Mouse (Mus musculus) kidney, postnatal 14 days (tissue): ENCODE measurements around the gene Gpr182.
"Not testable (repeated sequence)": the region's sequence is repeated elsewhere in the genome, so short reads cannot be mapped to it uniquely, and the experiment has no call there.

Experiments
- DNase-seq: peaks from one replicate; pipeline ENCODE4 v3.0.0; 2022; ENCODE audit warnings: mixed read lengths

Gene Gpr182

DNA sequence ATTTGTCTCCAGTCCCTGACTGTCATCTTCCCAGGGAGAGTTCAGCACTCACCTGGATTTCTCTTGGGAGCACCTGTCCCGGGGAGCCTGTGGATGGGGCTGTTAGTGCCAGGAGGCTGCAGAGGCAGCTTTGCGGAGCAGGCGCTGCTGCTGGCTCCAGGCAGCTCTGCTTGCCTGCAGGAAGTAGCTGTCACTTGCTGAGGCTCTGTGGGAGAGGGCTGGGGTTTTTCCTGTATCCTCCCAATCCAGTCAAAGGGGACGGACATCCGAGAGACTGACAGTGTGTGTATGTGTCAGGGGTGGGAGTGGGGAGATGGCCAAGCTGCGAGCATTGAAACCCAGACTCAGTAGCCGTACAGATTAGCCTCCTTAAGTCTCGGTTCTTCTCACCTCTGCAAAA is at the start of gene Gpr182:
Gene Gpr182, minus strand, starts transcription at position 185 of the 400 bp plus-strand sequence.
- peak; percentile 76 for DNase-seq

DNA sequence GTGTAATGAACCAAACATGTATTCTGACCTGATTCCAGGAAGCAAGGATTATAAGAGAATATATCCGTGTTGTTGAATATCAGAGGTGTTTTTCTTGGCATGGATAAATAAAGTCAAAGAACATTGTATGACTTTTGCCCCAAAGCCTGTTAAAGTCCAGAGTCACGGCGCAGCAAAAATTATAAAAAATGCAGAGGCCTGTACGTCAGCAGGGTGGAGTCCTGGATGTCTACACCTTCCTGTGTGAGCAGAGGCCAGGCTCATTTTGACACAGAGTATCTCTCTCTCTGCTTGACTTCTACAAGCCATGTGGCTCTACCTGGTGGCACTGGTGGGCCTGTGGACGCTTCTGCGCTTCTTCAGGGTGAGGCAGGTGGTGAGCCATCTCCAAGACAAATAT is 49.4 kb upstream of the Gpr182 start, which contains the start of gene Rdh16:
Gene Rdh16, plus strand, starts transcription at position 262 of the 400 bp plus-strand sequence.
- DNase-seq = peak; percentile 64

DNA sequence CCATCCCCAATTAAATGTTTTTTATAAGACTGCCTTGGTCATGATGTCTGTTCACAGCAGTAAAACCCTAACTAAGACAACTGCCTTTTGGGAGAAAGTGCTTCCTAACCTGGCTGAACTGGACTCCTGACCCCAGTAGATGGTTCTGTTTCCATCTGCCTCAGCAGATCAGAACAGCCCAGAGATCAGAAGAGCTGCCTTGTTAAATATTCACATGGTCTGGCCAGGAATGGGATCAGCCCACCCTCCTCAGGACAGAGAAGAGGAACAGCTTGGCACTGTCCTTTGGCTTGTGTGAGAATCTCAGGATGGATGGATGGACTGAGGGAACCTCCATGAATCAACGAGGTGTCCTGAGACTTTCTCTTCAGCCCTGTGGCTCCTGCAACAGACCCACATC is 47.8 kb upstream of the Gpr182 start:
- peak; percentile 66 for DNase-seq

DNA sequence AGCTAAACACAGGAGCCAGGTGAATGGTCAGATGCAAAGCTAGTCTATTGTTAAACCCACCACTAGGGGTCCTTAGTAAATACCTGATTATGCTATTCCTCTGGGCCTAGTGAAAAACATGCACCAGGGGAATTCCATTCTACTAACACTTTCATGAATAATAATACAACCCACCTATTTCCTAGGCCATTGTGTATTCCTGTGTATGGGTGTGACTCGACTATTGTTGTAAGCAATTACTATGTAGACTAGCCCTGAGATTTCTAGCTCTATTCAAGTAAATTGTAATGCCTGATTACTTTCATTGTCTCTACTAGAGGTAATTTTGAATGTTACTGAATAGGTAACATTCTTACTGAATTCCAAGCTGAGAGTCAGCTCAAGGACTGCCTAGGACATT is 33.9 kb upstream of the Gpr182 start:
- DNase-seq = not testable (repeated sequence)

- not testable (repeated sequence) for DNase-seq
Observed at GRCm38 (mm10) chr10:127782321-127782720, 30.8 kb upstream of the Gpr182 start.

DNA sequence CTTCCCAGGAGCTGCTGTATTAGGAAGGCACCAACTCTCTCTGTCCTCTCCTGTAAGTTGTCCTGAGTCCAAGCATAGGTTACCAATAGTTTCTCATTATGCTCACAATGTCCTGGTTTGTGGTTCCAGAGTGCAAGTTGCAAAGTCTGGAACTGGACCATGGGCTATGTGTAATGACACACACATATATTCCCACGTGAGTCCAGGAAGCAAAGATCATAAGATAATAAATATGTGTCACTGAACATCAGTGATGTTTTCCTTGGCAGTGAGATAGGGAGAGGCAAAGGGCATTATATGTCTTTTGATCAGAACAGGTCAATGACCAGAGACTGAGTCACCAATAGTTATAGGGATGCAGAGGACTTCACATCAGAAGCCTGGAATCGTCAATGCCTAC is 24.5 kb upstream of the Gpr182 start, which contains the start of gene Rdh9:
Gene Rdh9, plus strand, starts transcription at position 376 of the 400 bp plus-strand sequence.
- no peak for DNase-seq

DNA sequence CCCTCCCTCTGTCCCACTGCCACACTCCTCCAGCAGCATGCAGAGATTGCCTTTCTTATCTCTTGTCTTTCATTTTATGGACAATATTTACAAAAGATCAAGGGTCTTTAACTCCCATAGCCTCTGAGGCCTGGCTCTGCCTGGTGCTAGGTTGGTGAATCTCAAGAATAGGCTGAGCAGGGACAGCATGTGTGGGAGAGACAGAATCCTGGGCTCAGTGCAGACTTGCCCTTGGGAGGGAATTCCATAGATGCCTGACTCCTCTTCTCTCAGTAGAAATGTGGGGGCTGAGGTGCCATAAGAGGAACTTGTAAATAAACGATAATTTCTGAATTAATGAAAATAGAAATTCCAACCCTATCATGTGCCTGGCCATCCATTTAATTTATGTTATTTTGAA is 15.0 kb upstream of the Gpr182 start:
- no peak for DNase-seq

DNA sequence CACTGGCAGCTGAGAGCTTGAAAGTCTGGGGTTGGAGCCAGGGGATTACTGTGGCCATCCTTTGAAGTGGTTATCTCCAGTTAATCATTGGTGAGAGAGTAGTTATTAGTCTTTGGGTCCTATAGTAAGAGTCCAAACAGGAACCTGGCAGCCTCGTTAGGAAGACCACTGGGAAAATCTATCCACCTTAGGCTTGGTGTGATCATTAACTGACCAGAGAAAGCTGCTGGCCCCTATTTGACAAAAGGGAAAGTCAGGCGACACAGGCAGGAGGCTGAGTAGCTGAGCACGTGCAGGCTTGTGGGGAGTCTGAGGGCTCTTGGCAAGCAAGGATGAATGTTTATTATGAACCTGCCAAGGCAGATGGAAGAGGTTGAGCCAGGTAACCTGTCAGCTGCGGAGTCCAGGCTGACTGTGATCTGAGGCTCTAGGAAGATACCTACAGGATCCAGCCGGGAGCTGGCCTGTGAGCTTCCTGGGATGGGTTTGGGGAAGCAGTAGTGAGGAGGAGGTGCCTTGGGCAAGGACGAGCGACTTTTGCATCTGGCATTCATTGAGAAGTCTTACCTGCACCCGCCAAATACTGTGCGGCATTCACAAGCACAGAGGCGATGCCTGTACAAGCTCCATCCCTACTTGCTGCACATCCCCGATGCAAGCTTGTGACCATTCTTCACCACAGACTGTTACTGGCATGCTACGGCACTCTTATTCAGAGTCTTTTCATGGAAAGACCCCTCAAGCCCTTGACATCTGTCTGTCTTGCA is 12.6 kb upstream of the Gpr182 start:
- DNase-seq = peak; percentile 77

DNA sequence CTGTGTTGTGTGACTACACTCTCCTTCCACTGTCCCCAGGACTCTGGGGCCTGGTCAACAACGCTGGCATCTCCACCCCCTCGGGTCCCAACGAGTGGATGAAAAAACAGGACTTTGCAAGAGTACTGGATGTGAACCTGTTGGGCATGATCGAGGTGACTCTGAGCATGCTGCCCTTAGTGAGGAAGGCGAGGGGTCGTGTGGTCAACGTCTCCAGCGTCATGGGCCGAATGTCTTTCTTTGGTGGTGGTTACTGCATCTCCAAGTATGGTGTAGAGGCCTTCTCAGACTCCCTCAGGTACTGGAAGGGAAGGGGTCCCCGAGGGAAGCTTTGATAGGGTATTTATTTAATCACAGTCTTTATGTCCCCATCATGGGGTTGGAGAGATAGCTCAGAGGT is 11.4 kb upstream of the Gpr182 start:
- not testable (repeated sequence) for DNase-seq

DNA sequence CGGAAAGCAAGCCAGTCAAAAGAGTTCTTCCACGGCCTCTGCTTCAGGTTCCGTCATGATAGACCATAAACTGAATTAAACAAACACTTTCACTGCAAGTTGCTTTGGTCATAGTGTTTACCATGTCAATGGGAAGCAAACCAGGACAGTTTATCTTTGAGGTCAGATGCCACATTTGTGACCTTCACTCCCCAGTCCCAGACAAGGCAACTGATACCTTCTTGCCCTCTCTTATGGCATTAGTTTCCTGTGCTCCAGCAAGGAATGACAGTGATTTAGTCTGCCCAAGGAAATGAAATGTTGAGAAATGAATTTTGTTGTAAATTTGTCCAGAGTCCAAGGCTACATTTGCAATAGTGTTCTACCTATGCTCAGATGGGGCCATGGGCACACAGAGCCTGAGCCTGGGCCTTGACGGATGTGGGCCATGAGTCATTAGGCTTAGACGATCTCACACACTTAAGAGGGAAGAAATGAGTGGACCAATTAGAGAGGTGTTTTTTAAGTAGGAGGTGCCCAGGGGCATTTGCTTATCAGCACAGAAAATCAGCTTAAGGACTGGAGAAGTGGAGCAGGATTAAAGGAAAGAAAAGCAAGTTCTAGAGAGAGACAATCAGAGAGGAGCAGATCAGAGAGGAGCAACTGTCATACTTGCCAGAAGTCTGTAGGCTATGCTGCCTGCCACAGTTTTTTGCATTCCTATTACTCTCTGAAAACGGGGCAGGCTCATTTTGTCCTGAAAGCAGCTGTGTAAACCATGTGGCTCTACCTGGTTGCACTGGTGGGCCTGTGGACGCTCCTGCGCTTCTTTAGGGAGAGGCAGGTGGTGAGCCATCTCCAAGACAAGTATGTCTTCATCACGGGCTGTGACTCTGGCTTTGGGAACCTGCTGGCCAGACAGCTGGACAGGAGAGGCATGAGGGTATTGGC is 7.9 kb upstream of the Gpr182 start, which contains the start of the genes Rdh1 and Rdh16f1:
Gene Rdh1, plus strand, starts transcription at position 541 of the 930 bp plus-strand sequence.
Gene Rdh16f1, plus strand, starts transcription at position 607 of the 930 bp plus-strand sequence.
- DNase-seq = peak; percentile 1

DNA sequence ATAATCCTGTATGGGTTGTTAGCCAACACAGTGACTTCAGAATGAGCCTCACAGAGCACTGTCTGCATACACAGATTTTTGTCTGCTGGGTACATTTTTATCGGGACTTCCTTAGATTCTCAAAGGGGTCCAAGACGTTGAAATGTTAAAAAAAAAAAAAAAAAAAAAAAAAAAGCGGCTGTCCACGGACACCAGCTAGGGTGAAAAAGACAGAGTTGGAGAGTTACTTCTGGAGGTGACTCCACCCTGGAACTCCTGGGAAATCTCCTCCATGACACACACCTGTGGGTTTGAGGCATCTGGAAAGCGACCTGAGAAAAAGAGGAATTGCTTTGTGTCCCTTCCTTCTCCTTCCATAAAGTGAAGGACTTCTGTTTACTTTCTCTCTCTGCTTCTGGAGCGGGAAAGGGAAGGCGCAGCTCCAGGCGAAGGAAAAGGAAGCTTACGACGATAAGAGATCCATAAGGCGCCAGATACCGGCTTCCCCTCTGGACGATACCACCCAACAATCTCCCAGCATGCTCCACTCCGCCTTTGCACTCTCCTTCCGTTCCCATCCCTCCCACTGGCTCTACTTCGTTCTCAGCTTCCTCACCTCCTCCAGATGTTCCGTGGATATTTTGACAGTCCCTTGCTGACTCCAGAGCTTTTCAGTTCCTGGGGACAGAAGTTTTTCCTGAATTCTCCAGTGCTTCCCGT is 4.4 kb upstream of the Gpr182 start:
- peak; percentile 32 for DNase-seq

GRCm38 (mm10) chr10:127755246-127755645 is 3.7 kb upstream of the Gpr182 start:
- DNase-seq = no peak

DNA sequence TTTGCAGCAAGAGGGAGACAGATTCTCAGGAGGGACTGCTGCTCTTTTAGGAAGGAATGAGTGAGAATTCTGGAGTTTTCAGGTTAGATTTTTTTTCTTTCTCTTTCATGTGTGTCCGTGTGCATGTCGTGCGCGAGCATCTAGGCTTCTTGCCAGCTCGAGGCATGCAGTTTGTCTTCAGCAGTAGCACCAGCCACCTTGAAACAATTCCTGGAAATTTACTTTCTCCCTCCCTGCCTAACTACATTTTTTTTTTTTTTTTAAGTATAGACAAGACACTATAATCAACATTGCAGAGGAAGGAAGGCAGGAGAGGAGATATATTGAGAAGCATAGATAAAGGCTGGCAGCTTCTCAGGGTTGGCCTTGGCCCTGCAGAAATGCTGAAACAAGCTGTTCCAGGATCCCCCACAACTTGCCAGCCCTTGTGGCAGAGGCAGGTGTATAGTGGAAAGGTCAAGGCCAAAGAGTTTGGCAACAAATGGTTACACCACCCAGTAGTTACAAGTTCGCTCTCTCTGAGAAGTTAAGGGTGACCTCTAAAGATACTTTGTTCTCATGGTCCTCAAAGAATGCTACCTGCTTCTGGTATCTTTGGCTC is 3.1 kb upstream of the Gpr182 start:
- DNase-seq = peak; percentile 76

- DNase-seq = no peak
Observed at GRCm38 (mm10) chr10:127750136-127750777, 1.3 kb downstream of the Gpr182 start.

GRCm38 (mm10) chr10:127748847-127749612 is 2.5 kb downstream of the Gpr182 start:
- peak; percentile 88 for DNase-seq

GRCm38 (mm10) chr10:127747254-127747653 is 4.3 kb downstream of the Gpr182 start:
- DNase-seq = peak; percentile 82

DNA sequence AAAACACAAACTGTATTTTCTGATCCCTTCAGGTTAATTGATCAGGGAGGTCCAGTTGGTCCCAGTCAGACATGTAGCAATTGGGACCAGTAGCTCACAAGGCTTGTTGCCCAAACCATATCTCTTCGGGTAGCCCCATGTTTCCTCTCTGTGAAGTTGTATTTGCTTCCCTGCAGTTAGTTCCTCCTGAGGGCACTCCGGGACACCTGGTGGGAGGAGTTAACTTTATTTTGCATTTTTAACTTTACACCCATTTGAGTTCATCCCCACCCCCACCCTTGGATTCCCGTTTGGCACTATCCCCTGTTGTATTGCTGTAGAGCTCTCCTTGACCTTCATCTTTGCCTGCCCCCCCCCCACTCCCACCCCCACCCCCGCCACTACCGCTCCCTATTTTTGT is 5.6 kb downstream of the Gpr182 start:
- no peak for DNase-seq

DNA sequence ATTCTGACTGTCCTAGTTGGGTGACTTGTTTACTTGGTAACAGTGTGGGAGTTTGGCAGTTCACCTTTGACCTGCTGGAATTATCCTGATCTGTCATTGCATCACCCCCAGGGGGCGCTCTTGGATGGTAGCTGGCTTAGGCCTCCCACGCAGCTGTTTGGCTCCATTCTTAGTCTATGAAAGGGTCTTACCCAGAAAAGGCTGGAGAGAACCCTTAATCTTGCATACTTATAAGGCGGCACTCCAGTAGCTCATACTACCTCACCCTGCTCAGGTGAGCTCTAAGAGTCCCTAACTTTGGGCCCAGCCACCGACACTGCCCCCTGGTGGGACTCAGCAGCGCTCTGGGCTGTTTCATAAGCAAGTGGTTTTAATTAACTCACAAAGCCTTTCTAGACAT is 6.9 kb downstream of the Gpr182 start:
- DNase-seq = peak; percentile 68

GRCm38 (mm10) chr10:127739661-127740161 is 11.8 kb downstream of the Gpr182 start:
- DNase-seq = no peak

DNA sequence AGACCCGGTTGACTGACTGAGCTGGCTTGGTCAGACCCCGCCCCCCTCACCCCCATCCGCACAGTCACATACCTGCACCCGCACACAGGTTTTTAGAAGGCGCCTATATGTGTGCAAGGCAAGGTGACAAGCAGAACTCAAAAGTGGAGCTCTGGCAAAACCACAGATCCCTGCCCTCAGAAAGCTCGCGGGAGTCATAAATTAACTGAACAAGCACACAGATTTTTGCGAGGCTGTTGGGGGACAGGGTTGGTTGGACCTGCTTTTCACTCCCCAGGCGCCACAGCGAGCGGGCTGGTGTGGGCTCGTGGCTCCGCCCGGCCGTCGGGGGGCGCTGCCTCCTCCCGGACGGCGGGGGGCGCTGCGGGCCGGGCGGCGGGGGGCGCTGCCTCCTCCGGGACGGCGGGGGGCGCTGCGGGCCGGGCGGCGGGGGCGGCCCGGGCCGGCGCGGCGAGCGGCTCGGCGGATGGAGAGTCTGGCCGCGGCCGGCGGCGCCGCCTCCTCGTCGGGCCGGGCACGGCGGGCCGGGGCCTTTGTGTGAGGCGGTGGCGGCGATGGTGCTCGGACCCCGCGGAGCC is 12.4 kb downstream of the Gpr182 start, which contains the start of gene Zbtb39:
Gene Zbtb39, plus strand, starts transcription at position 456 of the 578 bp plus-strand sequence.
- peak; percentile 90 for DNase-seq
